Mouse (Mus musculus) cerebellum, adult (tissue): ENCODE results near the gene Maml2.
A peak's percentile ranks its signal among the peaks of the same experiment; 100 is the strongest.

Source experiments
- ATAC-seq: cut with Nextera tagmentation; 2 replicates; pipeline ENCODE4 v1.9.2; 2017; ENCODE audit warnings: mild to moderate bottlenecking, moderate library complexity, mixed read lengths; ENCODE audit not compliant: insufficient number of reproducible peaks, low FRiP score, low TSS enrichment

The Maml2 gene

DNA sequence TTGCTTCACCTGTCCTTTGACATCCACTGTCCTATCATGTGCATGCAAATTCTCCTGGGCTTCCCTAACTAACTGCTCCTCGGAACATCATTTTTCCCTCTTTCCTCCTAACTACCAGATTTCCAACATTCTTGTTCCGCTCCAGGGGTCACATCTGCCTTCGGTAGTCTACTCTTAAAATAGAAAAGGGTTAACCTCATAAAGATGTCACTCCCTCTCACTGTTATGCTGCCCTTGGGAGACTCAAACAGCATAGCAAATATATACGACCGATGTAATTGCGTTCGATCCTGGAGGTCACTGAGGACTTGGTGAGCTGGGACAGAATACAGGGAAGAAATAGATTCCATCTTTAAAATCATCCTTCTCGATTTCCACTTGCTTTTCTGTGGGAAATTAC lies 11.0 kb downstream of the Maml2 start:
- no peak for ATAC-seq

DNA sequence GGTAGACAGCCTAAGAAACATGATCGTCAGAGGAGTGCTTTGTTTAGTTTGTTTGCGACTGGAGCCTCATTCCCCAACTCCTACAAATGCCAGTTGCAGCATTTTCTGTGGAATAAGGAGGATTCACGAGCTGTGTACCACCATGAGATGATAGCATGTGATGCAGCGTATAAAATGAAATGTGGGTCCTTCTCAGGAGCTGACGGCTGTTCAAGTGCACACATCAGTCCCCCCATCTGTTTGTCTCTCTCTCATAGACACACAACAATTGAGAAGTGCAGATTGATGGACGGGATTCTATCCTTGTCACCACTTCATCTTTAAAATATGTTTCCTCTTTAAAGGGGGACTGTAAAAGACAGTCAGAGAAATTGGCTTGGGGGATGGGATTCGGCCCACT lies 12.1 kb downstream of the Maml2 start:
- ATAC-seq: no peak

DNA sequence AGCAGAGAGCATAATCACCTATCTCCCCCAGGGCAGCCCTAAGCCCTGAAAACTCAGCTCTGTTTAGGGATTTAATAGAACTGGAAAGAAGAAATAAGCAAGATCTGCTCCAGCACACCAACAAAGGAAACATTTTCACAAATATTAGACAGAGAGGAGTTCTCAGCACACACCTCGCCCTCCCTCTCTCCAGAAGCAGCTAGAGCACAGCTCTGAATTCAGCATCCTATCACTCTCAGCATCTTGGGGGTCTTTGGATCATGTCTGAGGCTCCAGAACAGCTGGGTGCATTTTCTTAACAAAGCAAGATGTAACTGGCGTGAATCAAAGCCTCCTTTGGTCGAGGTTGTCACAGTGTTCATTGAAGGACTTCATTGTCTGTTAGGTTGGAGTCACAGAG lies 12.5 kb downstream of the Maml2 start:
- ATAC-seq: no peak

DNA sequence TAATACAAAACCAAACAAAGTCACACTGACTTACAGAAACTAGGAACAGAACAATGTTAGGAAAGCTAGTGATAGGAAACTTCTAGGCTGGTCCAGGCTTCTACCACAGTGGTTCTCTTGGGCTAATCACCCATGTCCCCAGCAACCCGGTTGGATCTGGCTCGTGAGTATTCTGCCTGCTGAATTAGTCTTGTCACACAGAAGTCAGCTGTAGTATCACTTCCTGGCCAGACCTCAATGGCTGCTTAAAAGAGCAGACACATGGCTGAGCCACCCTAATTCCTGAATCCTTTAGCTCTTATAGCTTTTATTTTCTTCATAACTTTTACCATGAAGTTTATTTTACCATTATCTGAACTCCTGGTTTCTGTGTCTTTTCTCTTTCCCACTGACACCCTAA lies 13.3 kb downstream of the Maml2 start:
- no peak for ATAC-seq

DNA sequence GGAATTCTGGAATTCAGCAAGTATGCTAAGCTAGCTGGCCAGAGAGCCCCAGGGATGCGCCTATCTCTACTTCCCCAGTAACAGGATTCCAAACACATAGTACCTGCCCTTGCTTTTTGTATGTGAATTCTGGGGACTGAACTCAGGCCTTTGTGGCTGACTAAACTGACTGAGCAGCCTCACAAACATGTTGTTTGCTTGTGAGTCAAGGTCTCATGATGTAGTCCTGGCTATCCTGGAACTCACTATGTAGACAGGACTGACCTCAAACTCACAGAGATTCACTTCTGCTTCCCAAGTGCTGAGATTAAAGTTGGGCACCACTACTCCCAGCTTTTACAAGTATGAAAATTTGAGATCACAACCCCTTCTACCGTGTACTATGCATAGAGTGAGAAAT lies 16.2 kb downstream of the Maml2 start:
- no peak for ATAC-seq

DNA sequence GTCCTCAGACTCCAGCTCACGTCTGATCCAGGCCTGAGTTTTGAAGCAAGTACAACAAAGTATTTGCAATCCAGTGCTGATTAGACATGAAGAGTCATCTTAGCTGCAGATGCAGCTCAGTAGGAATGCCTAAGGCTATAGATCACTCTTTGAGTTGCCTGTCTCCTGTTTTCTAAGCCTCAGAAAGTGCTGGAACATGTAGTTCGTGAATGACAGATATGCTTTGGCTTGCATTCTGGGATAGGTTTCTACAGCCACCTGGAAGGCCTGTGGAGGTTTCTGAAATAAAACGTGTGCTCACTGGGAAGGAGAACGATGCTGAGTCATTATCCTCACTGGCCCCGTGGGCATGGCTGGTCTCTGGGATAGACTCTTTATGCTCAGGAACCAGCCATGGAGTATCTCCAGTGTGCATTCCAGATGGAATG lies 16.8 kb downstream of the Maml2 start:
- no peak for ATAC-seq

DNA sequence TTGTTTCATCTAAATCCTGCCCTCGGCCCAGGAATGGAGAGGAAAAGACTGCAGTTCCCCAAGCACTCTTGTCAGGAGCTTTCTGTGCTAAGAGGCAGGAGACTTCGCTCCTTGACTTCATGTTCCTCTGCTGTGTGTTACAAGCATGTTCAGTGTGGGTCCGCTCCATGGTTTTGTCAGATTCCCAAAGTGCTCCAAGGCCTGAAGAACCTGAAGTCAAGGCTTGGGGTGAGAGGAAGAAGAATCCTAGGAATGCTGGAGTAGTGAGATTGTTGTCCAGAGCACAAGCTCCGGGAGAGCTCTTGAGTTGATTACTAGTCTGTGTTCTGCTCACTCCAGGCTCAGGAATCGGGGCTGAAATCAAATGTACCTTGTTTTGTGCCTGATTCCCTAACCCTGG lies 17.6 kb downstream of the Maml2 start:
- ATAC-seq: no peak

DNA sequence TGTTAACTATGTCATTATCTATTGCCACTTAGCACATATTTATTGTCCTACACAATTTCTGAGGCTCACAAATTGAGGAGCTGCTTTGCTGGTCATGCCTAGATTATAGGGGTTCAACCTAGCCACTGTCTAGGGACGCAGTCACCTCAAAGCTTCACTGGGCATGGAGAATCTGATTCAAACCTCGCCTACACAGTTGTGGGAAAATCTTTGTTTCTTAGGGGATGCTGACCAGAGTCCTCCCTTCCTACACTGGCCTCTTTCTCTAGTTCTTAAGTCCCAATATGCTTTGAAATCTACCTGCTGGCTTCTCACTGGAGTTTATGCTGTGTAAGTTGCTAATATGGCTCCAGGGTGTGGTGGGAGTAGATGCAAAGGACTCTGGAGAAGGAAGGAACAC lies 21.8 kb downstream of the Maml2 start:
- ATAC-seq: no peak

DNA sequence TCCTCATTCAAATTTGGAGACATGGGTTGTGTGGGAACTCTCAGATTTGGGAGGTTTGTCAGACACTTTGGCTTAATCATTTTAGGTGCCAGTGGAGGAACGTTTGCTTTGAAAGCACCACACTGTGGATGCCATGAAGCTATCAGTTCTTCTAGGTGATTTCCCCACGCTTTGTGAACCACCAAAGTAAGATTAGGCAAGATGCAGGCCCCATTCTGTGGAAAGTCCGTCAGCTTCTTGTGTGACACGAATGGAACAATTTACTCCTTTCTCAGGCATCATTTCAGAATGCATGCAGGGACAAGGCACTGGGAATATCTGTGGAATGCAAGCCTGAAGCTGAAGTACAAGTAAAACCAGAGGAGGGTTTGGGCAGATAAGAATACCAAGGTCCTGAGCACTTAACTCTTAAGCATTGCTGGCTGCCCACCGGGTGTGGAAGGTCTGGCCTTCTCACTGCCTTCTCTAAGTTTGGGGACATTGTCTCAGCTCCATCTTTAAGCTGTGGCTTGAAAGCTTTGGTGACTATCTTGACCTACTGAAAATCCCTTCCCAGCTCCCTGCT lies 23.1 kb downstream of the Maml2 start:
- ATAC-seq: no peak

DNA sequence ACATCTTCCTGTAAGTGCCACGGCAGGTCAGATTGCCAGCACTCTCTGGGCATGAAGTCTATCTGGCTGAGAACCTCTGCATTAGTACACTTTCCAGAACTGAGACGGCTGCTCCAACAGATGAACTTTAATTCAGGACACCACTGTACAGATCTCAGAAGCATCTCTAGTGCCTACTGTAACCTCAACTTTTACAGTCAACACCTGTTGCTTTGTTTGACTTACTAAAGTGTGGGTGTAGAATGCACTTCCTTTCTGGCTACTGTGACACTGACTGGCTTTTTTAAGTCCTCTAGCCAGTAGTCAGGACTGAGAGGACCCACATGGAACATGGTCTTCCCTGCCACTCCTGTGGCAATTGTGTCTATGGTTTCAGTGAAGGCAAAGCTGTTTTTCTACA lies 25.3 kb downstream of the Maml2 start:
- no peak for ATAC-seq

DNA sequence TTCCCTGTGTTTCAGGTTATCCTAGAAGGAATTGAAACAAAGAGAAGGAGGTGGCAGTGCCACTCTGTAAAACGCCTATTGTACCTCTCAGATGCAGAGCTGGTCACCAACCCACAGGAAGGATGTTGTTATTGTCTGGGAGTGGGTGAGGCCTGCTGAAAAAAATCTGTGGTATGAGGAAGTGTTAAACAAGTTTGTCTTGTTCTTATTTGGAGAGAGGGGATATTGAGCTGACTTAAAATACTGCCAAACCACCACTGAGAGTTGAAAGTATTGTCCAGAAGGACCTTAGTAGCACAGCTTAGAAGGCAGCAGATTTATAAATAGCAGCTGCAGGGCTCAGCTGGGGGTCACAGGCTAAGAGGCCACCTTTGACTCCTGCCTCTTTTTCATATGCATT lies 25.9 kb downstream of the Maml2 start:
- ATAC-seq: no peak

DNA sequence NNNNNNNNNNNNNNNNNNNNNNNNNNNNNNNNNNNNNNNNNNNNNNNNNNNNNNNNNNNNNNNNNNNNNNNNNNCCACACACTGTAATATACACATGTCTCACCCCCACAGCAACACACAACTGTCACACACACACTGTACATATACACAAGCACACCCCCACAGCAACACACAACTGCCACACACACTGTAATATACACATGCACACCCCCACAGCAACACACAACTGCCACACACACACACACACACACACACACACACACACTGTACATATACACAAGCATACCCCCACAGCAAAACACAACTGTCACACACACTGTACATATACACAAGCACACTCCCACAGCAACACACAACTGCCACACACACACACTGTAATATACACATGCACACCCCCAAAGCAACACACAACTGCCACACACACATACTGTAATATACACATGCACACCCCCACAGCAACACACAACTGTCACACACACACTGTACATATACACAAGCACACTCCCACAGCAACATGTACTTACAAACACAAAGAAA lies 116.5 kb downstream of the Maml2 start:
- ATAC-seq: peak; percentile 58; the same call in 1 of the 2 replicates

DNA sequence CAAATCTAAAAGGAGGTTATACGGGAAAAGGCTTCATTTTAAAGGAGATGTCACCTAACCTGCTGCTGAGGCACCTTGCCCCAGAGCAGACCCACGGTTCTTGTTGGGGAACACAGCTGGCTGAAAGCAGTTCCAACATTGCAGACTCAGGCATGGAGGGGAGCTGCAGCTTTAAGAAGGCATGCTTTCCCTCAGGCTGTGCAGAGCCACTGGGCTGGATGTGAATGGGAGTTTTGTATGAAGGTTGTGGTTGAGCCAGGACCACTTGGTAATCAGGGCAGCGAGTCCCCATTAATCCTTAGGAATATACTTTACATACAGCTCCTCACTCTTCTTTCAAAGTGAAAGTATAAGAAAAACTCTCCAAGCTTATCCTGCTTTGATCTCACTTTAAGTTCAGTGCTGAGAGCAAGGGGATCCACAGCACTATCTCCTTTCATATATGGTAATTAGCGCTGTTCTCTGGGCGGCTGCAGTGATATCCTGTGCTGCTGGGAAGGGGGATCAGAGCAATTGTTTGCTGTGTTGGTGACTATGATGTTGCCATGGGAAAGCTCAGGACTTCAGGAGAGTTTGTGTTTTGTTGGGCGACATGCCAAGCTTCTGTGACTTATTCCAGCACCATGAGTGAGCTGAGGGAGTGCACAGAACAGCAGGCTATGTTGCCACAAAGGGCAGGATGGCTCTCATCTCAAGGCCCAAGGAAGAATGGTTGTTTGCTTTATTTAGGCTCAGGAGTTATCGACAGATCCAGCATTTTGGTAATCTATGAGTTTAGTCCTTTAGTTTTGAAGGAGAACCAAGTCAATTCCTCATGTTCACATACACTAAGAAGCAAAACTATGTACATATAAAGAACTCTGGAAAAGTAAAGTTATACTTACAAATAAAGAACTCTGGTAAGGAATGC lies 127.5 kb downstream of the Maml2 start:
- ATAC-seq: no peak

DNA sequence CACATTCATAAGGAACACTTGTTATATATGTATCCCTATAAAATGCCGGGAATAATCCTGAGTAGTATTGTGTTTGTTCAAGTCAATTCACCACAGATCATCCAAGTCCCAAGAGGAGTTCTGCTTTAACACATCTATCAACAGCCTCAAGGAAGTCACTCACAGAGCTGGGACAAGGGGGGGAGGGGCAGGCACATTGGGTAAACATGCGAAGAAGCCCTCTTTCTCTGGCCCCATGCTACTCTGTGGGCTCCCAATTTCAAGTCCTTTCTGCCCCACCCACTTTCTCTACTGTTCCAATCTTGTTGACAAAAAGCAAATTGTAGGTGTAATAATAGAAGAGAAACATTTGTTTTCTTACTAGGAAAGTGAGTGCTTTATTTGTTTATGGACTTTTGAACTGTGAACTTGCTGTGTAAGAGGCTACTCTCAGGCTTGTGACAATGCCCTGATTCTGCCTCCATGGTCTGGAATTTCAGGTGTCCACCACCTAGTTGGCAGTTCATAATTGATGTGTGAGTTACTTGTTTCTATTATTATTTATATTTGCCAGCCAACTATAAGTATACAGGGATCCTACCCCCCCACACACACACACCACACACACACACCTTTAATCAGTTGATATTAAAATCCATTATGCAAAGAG lies 131.8 kb downstream of the Maml2 start:
- no peak for ATAC-seq

DNA sequence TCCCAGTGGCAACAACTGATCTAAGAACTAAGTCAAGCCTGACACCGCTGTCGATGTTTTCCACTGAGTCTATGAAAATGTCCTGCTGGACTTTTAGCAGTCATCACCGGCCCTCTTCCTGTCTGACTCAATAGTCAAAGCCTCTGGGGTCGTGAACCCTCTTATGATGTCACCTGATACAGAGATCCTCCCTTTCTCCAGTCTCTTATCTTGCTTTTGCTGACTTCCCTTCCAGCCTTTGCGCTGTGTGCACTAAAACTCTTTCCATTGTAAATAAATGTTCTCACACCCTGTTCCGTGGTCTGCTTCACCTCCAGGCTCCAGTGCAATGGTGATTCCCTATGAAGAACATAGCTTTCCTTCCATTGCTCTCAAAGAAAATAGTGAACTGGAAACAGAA lies 132.5 kb downstream of the Maml2 start:
- ATAC-seq: no peak

DNA sequence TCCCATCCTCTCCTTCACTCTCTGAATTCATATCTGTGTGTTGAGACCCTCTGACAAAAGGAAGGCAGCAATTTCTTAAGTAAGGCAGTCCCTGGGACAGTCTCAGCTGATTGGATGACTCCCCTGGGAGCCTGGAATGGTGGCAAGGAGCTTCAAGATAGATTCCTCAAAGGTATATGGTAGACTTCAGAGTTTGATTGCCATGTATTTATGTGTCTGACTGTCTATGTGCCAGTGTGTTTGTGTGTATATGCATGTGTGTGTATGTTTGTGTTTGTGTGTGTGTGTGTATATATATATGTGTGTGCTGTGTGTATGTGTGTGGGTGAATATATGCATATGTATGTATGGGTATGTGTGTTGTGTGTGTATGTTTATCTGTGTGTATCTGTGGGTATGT lies 133.0 kb downstream of the Maml2 start:
- ATAC-seq: no peak

DNA sequence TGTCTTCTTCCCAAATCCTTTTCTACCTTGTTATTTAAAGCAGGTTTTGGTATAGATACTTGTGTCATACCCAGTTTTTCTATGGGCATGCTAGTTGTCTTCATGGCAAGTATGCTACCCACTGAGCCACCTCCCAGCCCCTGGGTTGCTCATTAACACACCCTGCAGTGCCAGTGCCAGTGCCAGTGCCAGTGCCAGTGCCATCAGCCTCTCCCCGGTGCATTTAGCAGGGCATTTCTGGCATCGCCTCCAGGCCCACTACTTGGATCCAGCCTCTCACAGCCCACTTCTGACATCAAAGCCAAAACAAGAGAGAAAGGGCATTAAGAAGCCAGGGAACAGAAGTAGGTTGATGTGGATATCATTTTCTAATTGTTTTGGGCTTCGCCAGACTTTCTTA lies 133.9 kb downstream of the Maml2 start:
- ATAC-seq: no peak; the same call in 1 of the 2 replicates

DNA sequence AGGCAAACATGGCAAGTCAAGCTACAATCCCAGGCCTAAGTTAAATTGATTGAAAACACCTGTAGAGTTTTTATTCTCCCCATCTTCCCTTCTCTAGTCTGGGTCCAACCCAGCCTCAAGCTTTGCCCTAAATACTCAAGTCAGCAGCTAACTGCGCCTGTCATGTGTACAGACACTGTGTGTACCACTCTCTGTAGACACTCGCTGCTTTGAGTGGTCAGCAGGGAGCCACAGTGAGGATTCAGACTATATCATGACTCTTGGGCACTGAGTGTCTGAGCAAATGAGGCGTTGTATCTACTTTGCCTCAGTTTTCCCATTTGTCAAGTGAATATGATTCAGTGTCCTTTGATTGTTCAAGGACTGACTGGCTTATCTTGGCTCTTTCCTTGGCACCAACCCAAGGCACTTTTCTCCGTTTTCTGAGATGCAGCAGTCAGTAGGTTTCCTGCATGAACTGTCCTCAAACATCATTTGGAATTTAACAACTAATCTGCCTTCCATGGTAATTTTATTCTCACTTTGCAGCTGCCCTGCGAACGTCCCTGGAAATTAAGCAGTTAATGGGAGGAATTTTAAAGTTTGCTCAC lies 135.8 kb downstream of the Maml2 start:
- ATAC-seq: no peak

DNA sequence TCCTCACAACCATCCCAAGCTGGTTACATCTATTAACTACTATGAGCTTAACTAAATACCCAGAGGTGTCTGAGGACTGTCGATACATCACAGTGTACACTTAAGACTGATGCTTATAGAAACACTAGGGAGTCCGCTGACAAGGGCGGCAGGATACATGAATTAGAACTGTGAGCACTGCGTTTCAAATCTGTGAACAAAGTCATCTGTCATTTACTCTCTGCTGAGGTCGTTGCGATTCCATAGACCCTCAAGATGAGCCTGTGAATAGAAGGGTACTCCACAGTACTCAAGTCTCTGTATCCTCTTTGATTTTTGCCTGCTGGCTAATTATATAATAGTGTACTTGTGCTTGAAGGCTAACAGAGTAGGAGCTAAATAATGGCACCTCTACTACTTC lies 143.2 kb downstream of the Maml2 start:
- ATAC-seq: no peak

DNA sequence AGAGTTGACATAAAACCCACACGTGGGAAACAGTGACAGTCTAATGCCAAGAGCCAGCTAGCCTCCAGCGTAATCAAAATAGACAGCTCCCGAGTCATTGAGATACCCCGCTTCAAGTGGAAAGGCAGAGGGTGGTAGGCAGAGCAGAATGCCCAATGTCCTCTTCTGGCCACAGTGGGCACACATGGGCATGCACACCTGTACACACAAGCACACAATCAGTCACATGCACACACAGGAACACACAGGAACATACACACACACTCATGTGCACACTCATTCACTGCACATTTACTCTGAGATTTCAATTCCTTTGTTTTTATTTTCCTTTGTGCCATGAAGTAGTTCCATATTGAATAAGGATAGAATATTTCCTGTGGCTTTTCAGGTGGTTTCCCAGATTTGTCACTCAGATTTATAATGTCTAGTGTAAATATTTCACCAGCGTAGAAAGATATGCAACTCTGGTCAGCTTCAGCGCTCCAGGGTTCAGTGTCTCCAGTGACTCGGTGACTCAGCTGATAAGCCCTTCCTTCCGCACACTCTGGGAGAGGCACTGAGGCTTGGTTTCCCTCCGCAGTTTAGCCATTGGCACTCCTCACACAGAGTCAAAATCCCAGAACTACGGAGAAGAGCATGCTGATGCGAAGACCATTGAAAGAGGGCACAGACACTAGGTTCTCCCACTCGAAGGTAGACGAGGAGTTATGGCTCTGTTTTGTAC lies 144.4 kb downstream of the Maml2 start:
- ATAC-seq: no peak
